Mouse (Mus musculus) cerebellum, adult 11-12 months (tissue): ENCODE results near the gene Cyp11a1.
A peak's percentile ranks its signal among the peaks of the same experiment; 100 is the strongest.

ENCODE experiments used
- DNase-seq: peaks from one replicate; pipeline ENCODE4 v3.0.0; 2022

Cyp11a1 gene

DNA sequence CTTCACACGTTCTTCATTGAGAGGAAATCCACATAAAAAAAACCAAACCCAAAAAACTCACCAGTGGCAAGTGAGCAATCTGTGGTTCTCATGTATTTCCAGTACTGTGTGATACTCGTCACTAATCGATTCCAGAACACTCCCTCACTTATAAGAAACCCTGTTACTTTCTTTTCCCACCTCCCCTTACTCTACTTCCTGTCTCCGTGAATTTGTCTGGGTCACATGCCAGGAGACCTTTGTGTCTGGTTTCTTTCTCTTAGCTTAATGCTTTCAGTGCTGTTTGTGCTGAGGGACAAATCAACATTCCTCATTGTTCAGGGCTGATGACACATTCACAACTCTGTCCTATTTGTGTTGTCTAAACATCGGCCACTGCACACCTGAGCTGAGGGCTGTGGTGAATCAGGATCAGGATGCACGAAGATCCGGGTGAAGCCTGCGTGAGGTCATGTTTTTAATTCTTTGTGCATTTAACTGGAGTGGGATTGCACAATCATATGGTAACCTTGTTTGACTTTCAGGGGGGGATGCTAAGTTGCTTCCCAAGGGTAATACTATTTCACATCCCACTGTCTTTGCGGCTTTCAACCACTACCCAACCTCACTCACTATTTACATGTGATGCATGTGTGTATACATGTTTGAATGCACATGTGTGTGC is 33.3 kb upstream of the Cyp11a1 start:
- DNase-seq: no peak

DNA sequence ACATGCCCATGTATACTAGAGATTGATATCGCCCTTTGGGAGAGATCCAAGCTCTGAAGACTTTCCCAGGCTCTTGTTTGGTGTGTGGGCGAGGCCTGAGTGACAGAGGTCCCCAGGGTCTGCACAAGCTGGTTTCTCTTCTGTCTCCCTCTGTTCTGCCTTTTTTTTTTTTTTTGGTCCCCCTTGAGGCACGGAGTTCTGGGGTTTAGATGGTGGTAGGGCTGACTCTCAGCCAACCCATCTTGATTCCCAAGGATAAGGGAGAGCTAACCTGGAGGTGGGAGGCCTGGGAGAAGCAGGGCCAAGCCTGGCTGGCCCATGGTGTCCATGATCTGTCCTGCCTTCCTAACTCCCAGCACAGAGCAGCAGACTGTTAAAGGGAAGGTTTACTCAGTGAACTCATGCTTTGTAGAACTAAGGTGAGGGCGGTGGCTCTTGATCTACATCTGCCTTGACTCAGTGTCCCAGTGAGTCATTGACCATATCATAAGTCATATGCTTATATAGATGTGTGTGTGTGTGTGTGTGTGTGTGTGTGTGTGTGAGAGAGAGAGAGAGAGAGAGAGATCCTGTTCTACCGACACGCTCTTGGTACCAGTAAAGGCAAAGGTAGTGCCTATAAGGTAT is 32.7 kb upstream of the Cyp11a1 start:
- DNase-seq: no peak

DNA sequence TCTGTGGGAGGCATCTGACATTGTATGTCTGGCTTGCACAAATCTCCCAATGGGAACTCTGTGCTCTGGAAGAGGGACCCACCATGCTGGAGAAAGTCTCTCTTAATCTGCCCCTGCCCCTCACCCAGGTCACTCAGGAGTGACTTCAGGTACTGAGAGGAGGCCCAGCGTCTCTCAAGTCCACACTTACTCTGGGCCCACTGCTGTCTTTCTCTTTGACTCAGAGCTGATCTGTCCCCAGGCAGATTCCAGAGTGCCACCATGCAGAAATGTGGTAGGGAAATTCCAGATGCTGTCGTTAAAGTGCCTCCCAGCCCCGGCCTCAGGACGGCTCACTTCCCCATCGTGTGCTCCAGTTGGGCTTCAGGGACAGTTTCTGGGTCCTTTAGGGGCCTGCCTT is 32.0 kb upstream of the Cyp11a1 start:
- no peak for DNase-seq

DNA sequence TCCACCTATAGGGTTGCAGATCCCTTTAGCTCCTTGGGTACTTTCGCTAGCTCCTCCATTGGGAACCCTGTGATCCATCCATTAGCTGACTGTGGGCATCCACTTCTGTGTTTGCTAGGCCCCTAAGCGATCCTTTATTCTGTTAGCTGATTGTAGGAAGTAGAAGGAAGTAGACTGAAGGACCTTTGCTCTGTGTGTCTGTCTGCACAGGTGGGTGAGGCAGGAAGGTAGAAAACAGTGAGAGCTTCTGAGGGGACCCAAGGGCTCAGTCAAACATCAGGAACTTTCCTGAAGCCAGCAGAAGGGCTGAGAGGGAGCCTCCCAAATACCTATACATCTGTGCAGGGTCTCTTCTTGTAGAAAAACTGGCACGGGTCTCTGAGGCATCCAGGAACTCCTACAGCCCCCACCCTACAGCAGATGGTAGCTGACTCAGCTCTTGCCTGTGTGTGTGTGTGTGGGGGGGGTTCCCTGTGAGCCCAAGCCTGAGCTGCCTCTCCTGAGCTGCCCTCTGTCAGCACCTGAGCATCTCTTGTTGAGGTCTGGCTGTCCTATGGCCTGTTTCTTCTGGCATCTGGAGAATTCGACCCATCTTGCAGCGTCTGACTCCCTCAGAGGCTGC is 30.9 kb upstream of the Cyp11a1 start:
- no peak for DNase-seq

DNA sequence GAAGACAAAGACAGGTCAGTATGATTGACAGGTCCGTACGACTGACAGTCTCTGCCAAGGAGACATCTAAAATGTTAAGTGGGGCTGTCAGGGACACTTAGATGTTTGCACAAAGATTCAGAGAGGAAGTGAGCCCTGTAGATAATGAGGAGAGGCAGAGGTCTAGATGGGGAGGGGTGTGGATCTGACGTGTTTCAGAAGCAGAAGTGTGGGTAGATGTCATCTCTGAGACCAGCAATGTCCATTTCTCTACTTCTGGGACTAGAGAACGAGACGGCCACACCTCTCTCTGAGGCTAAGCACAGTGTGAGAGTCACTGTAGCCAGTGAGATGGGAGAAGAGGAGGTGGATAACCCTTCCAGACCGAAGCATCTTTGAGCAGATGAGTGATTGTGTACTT is 28.2 kb upstream of the Cyp11a1 start:
- no peak for DNase-seq

DNA sequence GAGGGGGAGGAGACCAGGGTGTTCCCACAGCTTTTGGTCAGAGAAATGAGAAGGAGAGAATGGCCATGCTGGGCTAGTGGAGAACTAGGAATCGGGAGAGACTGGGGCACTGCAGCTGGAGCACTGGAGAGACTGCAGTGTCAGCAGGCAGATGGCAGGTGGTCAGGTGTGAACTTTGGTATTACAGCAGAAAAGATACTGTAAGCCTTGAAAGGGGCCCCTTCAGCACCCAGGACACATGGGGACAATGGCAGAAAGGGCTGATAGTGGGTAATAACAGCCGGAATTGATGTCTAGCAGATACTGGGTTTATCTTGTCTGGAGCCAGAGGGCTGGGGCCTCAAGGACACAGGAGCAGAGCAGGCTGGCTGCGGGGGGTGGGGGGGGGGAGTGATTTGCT is 27.4 kb upstream of the Cyp11a1 start:
- DNase-seq: no peak

DNA sequence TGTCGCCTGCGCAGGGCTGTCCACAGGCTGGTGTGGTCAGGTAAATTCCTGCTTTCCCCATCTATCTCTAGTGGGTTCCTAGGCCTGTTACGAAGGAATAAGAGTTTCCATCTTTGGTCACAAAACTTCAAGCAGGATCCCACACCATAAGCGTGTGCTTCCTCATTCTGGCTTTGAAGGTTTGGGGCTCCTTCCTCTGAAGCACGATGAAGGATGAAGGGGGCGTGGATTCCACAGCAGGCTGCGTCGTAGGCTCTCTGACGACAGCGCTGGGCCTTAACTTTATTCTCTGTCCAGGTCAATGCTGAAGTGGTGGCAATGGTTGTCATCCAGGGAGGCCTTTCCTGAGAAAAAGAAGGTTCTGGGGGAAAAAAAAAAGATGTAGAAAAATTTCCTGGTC is 25.6 kb upstream of the Cyp11a1 start:
- DNase-seq: no peak

DNA sequence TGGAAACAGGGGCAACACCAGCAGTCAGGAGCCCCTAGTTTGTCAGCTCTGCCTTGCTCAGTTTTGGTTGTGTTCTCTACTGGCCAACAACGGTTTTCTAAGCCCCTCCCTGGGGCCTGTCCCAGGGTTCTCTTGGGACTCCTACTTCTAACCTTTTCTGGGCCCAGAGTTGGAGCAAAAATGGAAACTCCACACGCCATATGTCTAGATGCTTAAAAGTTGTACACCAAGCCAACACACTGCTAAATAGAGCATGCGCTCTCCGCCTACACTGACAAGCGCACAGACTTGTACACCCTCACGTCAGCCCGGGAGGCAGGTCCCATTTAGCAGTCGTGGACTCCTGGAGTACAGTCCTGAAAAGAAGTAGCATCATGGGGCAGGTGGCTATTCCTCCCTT is 20.9 kb upstream of the Cyp11a1 start:
- DNase-seq: no peak

DNA sequence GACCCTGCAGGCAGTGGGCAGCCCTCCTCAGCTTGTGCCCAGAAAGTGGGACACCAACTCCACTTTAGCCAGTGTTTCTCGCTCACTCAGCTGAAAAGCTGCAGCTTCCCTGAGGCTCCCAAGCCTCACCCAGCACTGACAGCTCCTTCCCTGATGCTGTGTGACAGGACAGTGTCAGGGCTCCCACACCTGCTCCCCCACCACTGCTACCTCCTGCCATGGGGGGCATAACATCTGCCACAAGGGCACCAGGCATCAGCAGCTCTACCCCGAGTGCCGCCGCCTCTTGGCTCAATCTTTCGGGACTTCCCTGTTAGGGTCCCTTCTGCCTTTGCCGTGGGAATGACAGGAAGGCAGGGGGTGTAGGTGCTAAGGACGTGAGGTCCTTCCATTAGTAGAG is 19.9 kb upstream of the Cyp11a1 start:
- no peak for DNase-seq

DNA sequence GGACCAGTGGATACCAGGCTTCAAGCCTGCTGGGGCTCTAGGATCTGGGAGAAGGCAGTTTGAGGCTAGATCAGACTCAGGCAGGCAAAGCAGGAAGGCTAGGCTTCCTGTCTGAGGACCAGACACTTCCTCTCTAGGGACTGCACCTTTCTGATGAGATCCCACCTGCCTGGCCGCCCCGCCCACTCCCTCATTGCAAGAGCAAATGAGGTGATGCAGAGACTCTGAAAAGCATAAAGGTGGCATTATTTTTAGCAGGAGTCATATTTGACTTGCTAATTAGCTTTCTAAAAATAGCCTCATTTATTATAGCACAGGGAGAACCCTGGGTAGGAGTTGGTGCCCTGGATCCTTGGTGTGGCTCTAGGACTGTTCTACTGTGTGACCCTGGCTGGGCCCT is 18.1 kb upstream of the Cyp11a1 start:
- DNase-seq: no peak

DNA sequence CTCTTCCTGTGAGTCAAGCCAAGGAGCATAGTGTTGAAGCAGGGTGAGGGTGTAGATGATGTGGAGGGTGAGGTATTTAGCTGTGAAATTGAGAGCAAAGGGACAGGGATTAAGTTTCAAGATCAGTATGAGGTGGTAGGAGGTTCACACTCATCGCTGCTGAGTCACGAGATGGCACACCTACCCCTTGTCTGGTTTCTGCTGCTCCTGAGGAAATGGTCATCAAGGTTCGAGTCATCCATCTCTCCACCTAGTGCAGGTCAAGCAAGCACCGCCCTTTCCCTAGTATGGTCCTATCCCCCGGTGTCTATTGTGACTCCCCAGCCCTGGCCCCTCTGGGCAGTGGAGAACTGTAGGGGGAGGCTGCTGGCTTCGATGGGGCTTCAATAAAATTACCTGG is 16.9 kb upstream of the Cyp11a1 start:
- no peak for DNase-seq

DNA sequence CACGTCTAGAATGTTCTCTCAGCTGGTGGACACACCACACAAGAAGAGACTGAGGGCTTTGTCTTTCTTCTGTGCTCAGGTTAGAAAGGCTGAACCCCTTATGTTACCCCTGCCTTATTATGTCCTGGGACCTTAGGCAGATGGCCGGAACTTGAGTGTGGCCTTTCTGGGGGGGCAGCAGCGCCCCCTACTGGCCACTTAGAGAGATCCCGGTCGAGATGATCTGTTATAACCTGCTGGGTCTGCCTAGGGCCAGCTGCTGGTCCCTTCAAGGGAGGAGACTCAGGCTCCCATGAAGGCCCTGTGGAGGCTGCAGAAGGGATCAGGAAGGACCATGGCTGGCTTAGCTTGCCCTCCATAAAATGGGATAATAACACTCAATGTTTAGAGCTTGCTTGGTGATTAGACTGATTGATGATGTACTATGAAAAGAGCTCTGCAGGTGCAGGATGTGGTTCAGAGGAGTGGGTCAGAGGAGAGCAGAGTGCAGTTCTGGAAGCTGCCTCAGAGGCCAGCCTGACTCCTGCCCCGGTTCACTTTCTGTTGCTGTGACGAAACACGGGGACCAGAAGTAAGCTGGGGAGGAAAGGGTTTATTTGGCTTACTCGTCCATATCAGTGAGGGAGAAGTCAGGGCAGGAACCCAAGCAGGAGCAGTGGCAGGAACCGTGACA is 15.6 kb upstream of the Cyp11a1 start:
- DNase-seq: peak; percentile 46

DNA sequence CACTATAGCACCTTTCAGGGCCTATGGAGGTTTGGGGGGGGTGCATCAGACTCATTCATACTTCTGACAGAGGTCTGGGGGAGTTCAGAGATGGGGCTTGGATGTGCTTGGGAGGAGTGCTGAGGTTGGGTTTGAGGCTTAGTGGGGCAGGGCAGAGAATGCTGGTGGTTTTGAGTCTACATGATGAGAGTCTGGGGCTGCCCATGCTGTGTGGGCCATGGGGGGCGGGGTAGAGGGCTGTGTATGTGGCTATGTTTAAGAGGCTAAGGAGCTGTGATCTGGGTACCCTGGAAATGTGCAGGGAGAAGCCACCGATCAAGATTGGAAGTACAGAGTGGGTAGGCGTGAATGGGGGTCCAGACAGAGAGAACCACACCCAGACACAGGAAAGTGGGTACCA is 14.2 kb upstream of the Cyp11a1 start:
- no peak for DNase-seq

DNA sequence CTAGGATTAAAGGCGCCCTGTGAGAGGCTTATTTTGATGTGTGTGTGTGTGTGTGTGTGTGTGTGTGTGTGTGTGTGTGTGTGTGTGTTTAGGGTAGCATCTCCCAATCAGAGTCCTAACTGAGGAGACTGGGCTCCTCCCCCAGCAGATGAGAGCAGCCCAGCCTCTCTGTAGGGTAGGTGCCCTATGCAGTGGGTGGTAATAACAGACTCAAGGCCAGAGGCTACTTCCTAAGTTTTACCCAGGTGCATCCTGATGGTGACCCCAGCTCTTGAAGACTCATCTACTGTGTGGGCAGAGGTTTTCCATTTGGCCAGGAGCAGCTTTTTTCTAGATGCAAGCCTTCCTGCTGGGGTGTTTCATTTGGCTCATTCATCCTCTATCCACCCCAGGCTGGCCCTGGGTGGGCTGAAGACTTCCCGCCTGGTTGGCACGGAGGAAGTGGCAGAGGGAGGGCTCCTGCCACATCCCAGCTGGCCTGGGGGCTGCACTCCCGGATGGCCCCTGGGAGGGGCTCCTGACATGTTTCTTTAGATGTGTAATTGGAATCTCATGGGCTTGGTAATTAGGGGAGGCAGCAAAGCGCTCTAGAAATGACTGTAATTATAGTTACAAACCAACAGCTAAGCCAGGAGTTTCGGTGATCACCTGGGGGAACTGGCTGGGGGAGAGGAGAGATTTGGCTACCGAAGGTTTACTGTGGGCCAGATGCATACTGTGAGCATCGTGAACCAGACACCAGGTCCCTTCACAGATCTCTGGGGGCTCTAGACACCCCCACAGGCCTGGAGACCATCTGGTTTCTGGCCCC is 13.2 kb upstream of the Cyp11a1 start:
- no peak for DNase-seq

DNA sequence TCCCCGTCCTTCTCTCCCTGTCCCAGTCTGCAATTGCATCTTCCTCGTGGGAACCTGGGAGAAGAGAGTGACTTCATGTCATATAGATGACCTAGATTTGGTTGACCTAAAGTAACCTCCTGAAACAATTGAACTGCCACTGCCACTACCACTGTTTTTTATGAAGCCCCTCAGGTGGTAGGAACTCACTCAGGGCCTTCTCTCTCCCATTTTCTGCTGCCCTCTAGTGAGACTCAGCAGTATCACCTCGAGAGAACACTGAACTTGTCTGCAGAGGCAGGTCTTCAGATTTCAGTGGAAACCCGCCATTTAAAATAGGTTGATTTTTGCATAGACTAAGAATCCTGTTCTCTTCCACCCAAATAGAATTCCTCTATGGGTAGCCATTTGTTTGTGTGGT is 10.9 kb upstream of the Cyp11a1 start:
- no peak for DNase-seq

DNA sequence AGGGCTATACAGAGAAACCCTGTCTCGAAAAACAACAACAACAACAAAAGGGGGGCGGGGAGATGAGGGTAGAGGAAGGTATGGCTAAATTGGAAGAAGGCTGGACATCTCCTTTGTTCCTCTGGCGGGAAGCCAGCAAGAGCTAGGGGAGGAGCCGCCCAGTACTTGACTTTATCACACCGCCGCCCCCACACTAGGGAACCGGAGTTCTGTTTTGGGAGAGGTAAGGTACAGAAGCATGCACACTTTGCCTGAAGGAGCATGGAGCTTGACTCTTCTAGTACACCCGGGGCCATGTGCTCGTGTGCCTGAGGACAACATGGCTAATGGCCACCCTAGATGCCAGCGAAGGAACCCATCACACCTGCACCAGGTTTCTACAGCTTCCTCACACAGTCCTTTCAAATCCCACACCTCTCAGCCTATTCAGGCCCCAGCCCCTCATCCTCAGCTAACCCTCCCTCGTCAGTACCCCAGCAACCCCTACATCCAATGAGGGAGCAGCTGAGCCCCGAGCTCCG is 8.6 kb upstream of the Cyp11a1 start:
- peak; percentile 62 for DNase-seq

DNA sequence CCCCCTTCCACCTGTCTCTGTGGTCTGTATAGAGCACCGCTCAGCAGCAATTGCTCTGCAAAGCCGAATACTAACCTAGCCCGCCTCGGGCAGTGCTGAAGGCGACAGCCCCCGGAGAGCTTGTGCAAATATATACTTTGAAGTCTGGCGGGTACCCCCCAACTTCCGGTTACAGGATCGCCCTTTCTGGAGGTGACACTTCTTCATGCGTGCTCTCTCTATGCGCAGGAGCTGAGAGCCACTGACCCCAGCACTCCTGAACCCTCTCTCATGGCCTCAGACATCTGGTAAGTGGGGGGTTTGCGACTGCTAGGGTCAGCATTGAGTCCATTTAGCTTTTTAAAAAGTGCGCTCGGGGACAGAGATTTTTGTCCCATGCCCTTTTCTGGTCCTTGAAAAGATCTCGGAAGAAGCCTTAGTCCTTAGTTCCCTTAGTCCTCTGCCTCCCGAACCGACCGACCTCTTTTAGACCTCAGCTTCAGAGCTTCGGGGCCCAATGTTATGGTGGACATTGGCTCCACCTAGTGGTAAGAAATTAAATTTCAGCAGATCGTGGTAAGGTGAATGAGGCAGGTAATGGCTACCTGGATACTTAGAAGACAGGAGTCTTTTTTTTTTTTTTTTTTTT is 8.1 kb upstream of the Cyp11a1 start:
- peak; percentile 85 for DNase-seq

DNA sequence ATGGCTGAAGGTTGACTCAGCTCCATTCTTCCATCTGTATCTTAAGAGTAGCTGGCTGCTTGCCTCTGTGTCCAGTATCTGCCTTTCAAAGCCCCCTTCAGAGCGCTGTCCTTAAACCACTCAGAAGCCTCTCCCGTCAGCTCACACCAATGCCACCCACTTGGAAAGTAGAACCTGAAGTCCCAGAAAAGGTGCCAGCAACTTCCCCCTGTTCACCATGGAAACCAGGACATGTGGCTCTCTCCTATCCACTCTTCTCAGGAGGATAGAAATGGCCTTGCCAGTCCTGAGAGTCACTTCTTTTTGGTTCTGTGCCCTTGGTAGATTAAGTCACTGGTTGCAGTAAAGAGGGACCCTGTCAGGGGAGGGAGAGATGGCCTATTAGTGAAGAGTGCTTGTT is 7.5 kb upstream of the Cyp11a1 start:
- DNase-seq: no peak

DNA sequence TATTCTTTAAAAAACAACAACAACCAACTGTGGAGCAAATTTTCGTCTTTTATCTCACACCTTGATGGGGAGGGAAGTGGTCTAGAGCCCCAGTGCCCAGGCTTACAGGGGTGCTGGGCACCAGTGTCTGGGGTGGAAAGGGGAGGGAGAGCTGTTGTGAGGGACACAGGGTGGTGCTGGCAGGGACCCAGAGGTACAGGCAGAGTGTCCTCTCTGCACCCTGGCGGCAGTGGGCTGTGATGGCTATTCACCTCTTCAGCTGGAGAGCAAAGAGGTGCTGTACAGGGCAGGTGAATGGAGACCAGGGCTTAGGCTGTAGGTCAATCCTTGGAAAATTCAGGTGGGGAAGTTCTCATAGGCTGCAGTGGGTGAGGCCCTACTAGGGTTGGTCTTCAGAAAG is 6.5 kb upstream of the Cyp11a1 start:
- DNase-seq: peak; percentile 43

DNA sequence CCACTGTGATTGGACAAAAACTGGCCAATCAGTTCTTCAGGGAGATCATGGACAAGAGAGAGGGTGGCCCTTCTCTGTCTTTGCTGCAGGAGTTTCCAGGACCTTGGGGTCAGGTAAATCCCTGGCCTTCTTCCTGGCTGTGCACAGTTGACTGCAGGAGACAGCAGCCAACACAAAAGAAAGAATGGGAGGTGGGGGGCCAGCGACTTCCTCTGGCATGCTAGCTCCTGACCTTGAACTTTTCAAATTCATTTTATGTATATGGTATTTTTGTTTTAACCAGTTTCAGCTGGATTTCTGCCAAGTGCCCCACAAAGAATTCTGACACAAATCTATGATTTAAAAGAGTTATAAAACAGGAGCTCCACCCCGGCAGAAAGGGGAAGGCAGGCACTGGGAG is 2.9 kb upstream of the Cyp11a1 start:
- DNase-seq: no peak

DNA sequence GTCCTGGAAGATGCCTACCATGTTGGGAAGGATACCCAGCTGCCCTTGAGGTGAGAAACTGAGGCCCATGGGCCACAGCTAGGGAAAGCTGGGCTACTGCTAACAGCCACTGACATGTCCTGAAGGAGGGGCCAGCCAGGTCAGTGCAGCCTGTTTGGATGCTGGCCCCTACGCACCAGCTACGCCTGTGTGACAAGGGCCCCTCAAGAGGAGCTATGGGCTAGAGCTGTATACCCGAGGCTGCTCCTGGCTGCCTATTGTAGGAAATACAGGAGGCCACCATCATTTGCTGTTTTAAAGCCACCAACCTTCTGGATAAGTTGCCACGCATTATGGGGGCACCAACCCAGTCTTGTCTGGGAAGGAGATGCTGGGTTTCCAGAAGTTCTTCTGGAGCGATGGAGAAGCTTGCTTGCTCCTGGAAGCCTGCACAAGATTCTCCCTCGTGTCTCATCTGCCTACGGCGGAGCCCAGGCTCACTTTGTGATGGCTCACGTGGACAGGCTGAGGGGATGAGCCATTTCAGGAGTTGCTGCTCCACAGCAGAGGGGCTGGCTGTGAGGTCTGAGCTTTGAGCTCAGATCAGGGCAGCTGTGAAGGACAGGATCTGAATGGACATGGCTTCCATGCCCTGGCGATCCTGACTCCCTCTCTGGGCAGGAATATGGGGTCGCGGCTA is 2.3 kb downstream of the Cyp11a1 start:
- DNase-seq: no peak

DNA sequence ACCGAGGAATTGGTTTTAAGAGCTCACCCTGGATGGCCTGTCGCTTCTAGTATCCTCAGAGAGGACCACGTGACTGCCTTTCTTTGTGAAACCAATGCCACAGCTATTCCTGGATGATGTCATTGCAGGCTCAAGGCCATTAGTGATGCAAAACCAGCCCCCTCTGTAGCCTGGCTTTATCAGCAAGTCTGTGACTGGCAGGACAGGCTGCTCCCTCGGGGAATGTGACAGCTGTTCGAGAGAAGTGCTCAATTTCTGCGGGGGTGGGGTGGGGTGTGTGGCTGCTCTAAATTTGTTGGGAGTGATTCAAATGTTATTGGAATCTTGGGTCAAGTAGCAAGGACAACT is 2.8 kb downstream of the Cyp11a1 start:
- no peak for DNase-seq
